Mouse (Mus musculus): Measurements from ENCODE around the gene Unc93a. TPM values are rescaled to one million over a fixed set of nuclear protein-coding genes. Genes with fewer than 3 reads are reported as not detected.
"Not testable (repeated sequence)": the region's sequence is repeated elsewhere in the genome, so short reads cannot be mapped to it uniquely, and the experiment has no call there.

Gene Unc93a
- total and polyA plus RNA-seq, 2 experiments: 0.04 to 0.09 TPM

GRCm38 (mm10) chr17:13092960-13093359 lies 38.6 kb downstream of the Unc93a start:
- H3K4me1 ChIP-seq (ENCODE audit: control insufficient read depth, insufficient read depth, low read length); H3K4me3 ChIP-seq (ENCODE audit: insufficient read depth, low read depth, low read length); H3K9ac ChIP-seq (ENCODE audit: low read depth, low read length); H3K27ac ChIP-seq (replicated peaks; ENCODE audit: insufficient read depth, low read depth, low read length); H3K27me3 ChIP-seq (ENCODE audit: control insufficient read depth, insufficient read depth, low read length); H3K79me2 ChIP-seq (ENCODE audit: control insufficient read depth, insufficient read depth, low read length); DNase-seq (ENCODE audit: extremely low read depth, low read depth, low spot score); H3K36me3 ChIP-seq (ENCODE audit: control insufficient read depth, insufficient read depth, low read length): not testable (repeated sequence)
- WGBS: 91% methylated on average over 3 of the region's 4 CpGs

- H3K36me3 ChIP-seq (ENCODE audit: control insufficient read depth, insufficient read depth, low read length); H3K27me3 ChIP-seq (ENCODE audit: control insufficient read depth, insufficient read depth, low read length); H3K27ac ChIP-seq (replicated peaks; ENCODE audit: insufficient read depth, low read depth, low read length); H3K9ac ChIP-seq (ENCODE audit: low read depth, low read length); H3K79me2 ChIP-seq (ENCODE audit: control insufficient read depth, insufficient read depth, low read length); H3K4me1 ChIP-seq (ENCODE audit: control insufficient read depth, insufficient read depth, low read length); H3K4me3 ChIP-seq (ENCODE audit: insufficient read depth, low read depth, low read length); DNase-seq (ENCODE audit: extremely low read depth, low read depth, low spot score): not testable (repeated sequence)
- WGBS: 71% methylated on average over 7 of the region's 8 CpGs
Measured at GRCm38 (mm10) chr17:13092100-13092764, 39.4 kb downstream of the Unc93a start.

GRCm38 (mm10) chr17:13091510-13091909 lies 40.1 kb downstream of the Unc93a start:
- H3K9ac ChIP-seq (ENCODE audit: low read depth, low read length); H3K79me2 ChIP-seq (ENCODE audit: control insufficient read depth, insufficient read depth, low read length); H3K4me1 ChIP-seq (ENCODE audit: control insufficient read depth, insufficient read depth, low read length); H3K27me3 ChIP-seq (ENCODE audit: control insufficient read depth, insufficient read depth, low read length); DNase-seq (ENCODE audit: extremely low read depth, low read depth, low spot score); H3K4me3 ChIP-seq (ENCODE audit: insufficient read depth, low read depth, low read length); H3K36me3 ChIP-seq (ENCODE audit: control insufficient read depth, insufficient read depth, low read length); H3K27ac ChIP-seq (replicated peaks; ENCODE audit: insufficient read depth, low read depth, low read length): not testable (repeated sequence)
- WGBS: no CpG with 5 or more reads among the region's 1 CpGs

- WGBS: 73% methylated on average over 4 of the region's 5 CpGs
- not testable (repeated sequence) for H3K9ac ChIP-seq (ENCODE audit: low read depth, low read length); H3K79me2 ChIP-seq (ENCODE audit: control insufficient read depth, insufficient read depth, low read length); H3K36me3 ChIP-seq (ENCODE audit: control insufficient read depth, insufficient read depth, low read length); H3K27ac ChIP-seq (replicated peaks; ENCODE audit: insufficient read depth, low read depth, low read length); H3K4me3 ChIP-seq (ENCODE audit: insufficient read depth, low read depth, low read length); H3K27me3 ChIP-seq (ENCODE audit: control insufficient read depth, insufficient read depth, low read length); H3K4me1 ChIP-seq (ENCODE audit: control insufficient read depth, insufficient read depth, low read length); DNase-seq (ENCODE audit: extremely low read depth, low read depth, low spot score)
Measured at GRCm38 (mm10) chr17:13069227-13069626, 62.4 kb downstream of the Unc93a start.

GRCm38 (mm10) chr17:13067864-13068385 lies 63.7 kb downstream of the Unc93a start:
- not testable (repeated sequence) for H3K36me3 ChIP-seq (ENCODE audit: control insufficient read depth, insufficient read depth, low read length); H3K4me3 ChIP-seq (ENCODE audit: insufficient read depth, low read depth, low read length); DNase-seq (ENCODE audit: extremely low read depth, low read depth, low spot score); H3K9ac ChIP-seq (ENCODE audit: low read depth, low read length); H3K27ac ChIP-seq (replicated peaks; ENCODE audit: insufficient read depth, low read depth, low read length); H3K79me2 ChIP-seq (ENCODE audit: control insufficient read depth, insufficient read depth, low read length); H3K27me3 ChIP-seq (ENCODE audit: control insufficient read depth, insufficient read depth, low read length); H3K4me1 ChIP-seq (ENCODE audit: control insufficient read depth, insufficient read depth, low read length)
- WGBS: 100% methylated on average over 1 of the region's 4 CpGs

- not testable (repeated sequence) for DNase-seq (ENCODE audit: extremely low read depth, low read depth, low spot score)
- 76% methylated on average over 7 of the region's 7 CpGs for whole genome bisulfite sequencing
Measured at GRCm38 (mm10) chr17:13062882-13063281, 68.7 kb downstream of the Unc93a start.

GRCm38 (mm10) chr17:13060804-13061203 lies 70.8 kb downstream of the Unc93a start, which contains the start of gene Tcp10b:
TSS of gene Tcp10b (plus strand) at chr17:13061104.
- not testable (repeated sequence) for H3K27me3 ChIP-seq (ENCODE audit: control insufficient read depth, insufficient read depth, low read length); H3K4me1 ChIP-seq (ENCODE audit: control insufficient read depth, insufficient read depth, low read length); H3K9ac ChIP-seq (ENCODE audit: low read depth, low read length); DNase-seq (ENCODE audit: extremely low read depth, low read depth, low spot score); H3K4me3 ChIP-seq (ENCODE audit: insufficient read depth, low read depth, low read length); H3K27ac ChIP-seq (replicated peaks; ENCODE audit: insufficient read depth, low read depth, low read length); H3K36me3 ChIP-seq (ENCODE audit: control insufficient read depth, insufficient read depth, low read length); H3K79me2 ChIP-seq (ENCODE audit: control insufficient read depth, insufficient read depth, low read length)
- 87% methylated on average over 4 of the region's 4 CpGs for WGBS

More at GRCm38 (mm10) chr17:13062882-13063281, 68.7 kb downstream of the Unc93a start:
- H3K27me3 ChIP-seq (ENCODE audit: control insufficient read depth, insufficient read depth, low read length); H3K4me1 ChIP-seq (ENCODE audit: control insufficient read depth, insufficient read depth, low read length); H3K9ac ChIP-seq (ENCODE audit: low read depth, low read length); H3K79me2 ChIP-seq (ENCODE audit: control insufficient read depth, insufficient read depth, low read length); H3K4me3 ChIP-seq (ENCODE audit: insufficient read depth, low read depth, low read length); H3K36me3 ChIP-seq (ENCODE audit: control insufficient read depth, insufficient read depth, low read length); H3K27ac ChIP-seq (replicated peaks; ENCODE audit: insufficient read depth, low read depth, low read length): not testable (repeated sequence)

Other genes starting within 250 kb of the Unc93a start
- 0.27 and 1.3 TPM in 2 replicates for gene Pnldc1, start 221.6 kb downstream of the Unc93a start, total RNA-seq (2014; rRNA removed)
- 1.1 and 1.5 TPM in 2 replicates for gene Pnldc1, start 221.6 kb downstream of the Unc93a start, polyA plus RNA-seq (2012; rRNA removed)
- 134 and 136 TPM in 2 replicates for gene Tcp1, start 216.1 kb downstream of the Unc93a start, total RNA-seq (2014; rRNA removed)
- 39.9 and 50.2 TPM in 2 replicates for gene Tcp1, start 216.1 kb downstream of the Unc93a start, polyA plus RNA-seq (2012; rRNA removed)
- gene Mrpl18, start 215.5 kb downstream of the Unc93a start, total RNA-seq (2014; rRNA removed): 43.6 and 54.6 TPM in 2 replicates
- 27.9 and 41.2 TPM in 2 replicates for gene Mrpl18, start 215.5 kb downstream of the Unc93a start, polyA plus RNA-seq (2012; rRNA removed)
- gene Acat3, start 191.2 kb downstream of the Unc93a start, total RNA-seq (2014; rRNA removed): 255 and 271 TPM in 2 replicates
- gene Acat3, start 191.2 kb downstream of the Unc93a start, polyA plus RNA-seq (2012; rRNA removed): 178 and 179 TPM in 2 replicates
- 75.1 and 75.7 TPM in 2 replicates for gene Acat2, start 171.1 kb downstream of the Unc93a start, total RNA-seq (2014; rRNA removed)
- gene Acat2, start 171.1 kb downstream of the Unc93a start, polyA plus RNA-seq (2012; rRNA removed): 44.6 and 45.9 TPM in 2 replicates
- 32.0 and 32.6 TPM in 2 replicates for gene Wtap, start 137.6 kb downstream of the Unc93a start, total RNA-seq (2014; rRNA removed)
- gene Wtap, start 137.6 kb downstream of the Unc93a start, polyA plus RNA-seq (2012; rRNA removed): 7.8 and 7.9 TPM in 2 replicates
- gene Sod2, start 125.0 kb downstream of the Unc93a start, total RNA-seq (2014; rRNA removed): 169 and 338 TPM in 2 replicates
- gene Sod2, start 125.0 kb downstream of the Unc93a start, polyA plus RNA-seq (2012; rRNA removed): 593 and 597 TPM in 2 replicates
- not detected in 2 replicates for gene Gpr31b, start 79.5 kb downstream of the Unc93a start, total RNA-seq (2014; rRNA removed)
- gene Gpr31b, start 79.5 kb downstream of the Unc93a start, polyA plus RNA-seq (2012; rRNA removed): not detected in 2 replicates
- 0.27 and 0.65 TPM in 2 replicates for gene Tcp10b, start 70.7 kb downstream of the Unc93a start, total RNA-seq (2014; rRNA removed)
- not detected in 2 replicates for gene Tcp10b, start 70.7 kb downstream of the Unc93a start, polyA plus RNA-seq (2012; rRNA removed)
- not detected in 2 replicates for gene Smok2a, start 89.4 kb upstream of the Unc93a start, total RNA-seq (2014; rRNA removed)
- not detected in 2 replicates for gene Smok2a, start 89.4 kb upstream of the Unc93a start, polyA plus RNA-seq (2012; rRNA removed)
- not detected in 2 replicates for gene Smok2b, start 98.4 kb upstream of the Unc93a start, total RNA-seq (2014; rRNA removed)
- gene Smok2b, start 98.4 kb upstream of the Unc93a start, polyA plus RNA-seq (2012; rRNA removed): not detected in 2 replicates
- gene Tcp10c, start 222.8 kb upstream of the Unc93a start, total RNA-seq (2014; rRNA removed): not detected in 2 replicates
- gene Tcp10c, start 222.8 kb upstream of the Unc93a start, polyA plus RNA-seq (2012; rRNA removed): not detected in 2 replicates